8 mouse cellular contexts compared by ENCODE assay signal in genomic region chr5:33270568-33270967, GRCm38 (mm10). TPM values are rescaled to one million over a fixed set of nuclear protein-coding genes. Genes with fewer than 3 reads are reported as not detected.
DNase-seq lines count a peak whose midpoint lies in the region; ATAC-seq and TF ChIP-seq lines count a peak whose summit lies in the region.

No protein-coding gene starts in this region.

- TF ChIP-seq CTCF in intestine, postnatal 0 days (IDR thresholded peaks at IDR 0.05; ENCODE audit: low read depth): peak; percentile 99
- peak; percentile 97 for TF ChIP-seq CTCF in brain, embryonic 14.5 days (IDR thresholded peaks at IDR 0.05; ENCODE audit: borderline replicate concordance, extremely low read depth, insufficient read depth, insufficient read length)
- peak; percentile 96 for TF ChIP-seq CTCF in forebrain, postnatal 0 days (IDR thresholded peaks at IDR 0.05; ENCODE audit: low read depth)

- TF ChIP-seq POLR2A in brain, embryonic 14.5 days (IDR thresholded peaks at IDR 0.05; ENCODE audit: borderline replicate concordance, extremely low read depth, insufficient read depth, insufficient read length, poor library complexity, severe bottlenecking): no peak

- DNase-seq in brain, embryonic 14.5 days (ENCODE audit: low read depth): peak; percentile 79
- peak; percentile 83 for DNase-seq in forebrain, postnatal 0 days
- DNase-seq in limb, embryonic 10.5 days (ENCODE audit: low spot score): peak; percentile 88
- DNase-seq in naive thymus-derived CD4-positive, alpha-beta T cell, adult 2 months (ENCODE audit: low read depth): peak; percentile 93
- peak; percentile 54 for DNase-seq in telencephalon, adult 2 months (ENCODE audit: low read depth, low spot score)

- H3K27ac ChIP-seq in intestine, postnatal 0 days (ENCODE audit: low read depth, low read length): no peak overlapping the region
- H3K27ac ChIP-seq in intestine, embryonic 15.5 days: no peak overlapping the region
- no peak overlapping the region for H3K27ac ChIP-seq in forebrain, postnatal 0 days (ENCODE audit: low read depth, low read length)
- H3K27ac ChIP-seq in limb, embryonic 10.5 days: no peak overlapping the region

- peaks cover 37% of the 10 kb centered on the region for H3K36me3 ChIP-seq in intestine, postnatal 0 days (ENCODE audit: control insufficient read depth, insufficient read depth)
- peaks cover 47% of the 10 kb centered on the region for H3K36me3 ChIP-seq in intestine, embryonic 15.5 days
- peaks cover 44% of the 10 kb centered on the region for H3K36me3 ChIP-seq in forebrain, postnatal 0 days (ENCODE audit: insufficient read depth)
- peaks cover 75% of the 10 kb centered on the region for H3K36me3 ChIP-seq in limb, embryonic 10.5 days

- no peak for ATAC-seq in intestine, postnatal 0 days
- ATAC-seq in intestine, embryonic 15.5 days: no peak
- ATAC-seq in forebrain, postnatal 0 days: no peak
- ATAC-seq in inflammation-experienced regulatory T-cells, adult 6 months: peak; percentile 51

- no peaks in the 10 kb centered on the region for H3K27me3 ChIP-seq in intestine, postnatal 0 days (replicated peaks; ENCODE audit: control insufficient read depth, insufficient read depth, low read length)
- H3K27me3 ChIP-seq in intestine, embryonic 15.5 days (replicated peaks): no peaks in the 10 kb centered on the region
- H3K27me3 ChIP-seq in forebrain, postnatal 0 days (ENCODE audit: insufficient read depth, low read length): no peaks in the 10 kb centered on the region
- H3K27me3 ChIP-seq in limb, embryonic 10.5 days (ENCODE audit: low read depth, poor library complexity, severe bottlenecking): no peaks in the 10 kb centered on the region

- no peak overlapping the region for H3K4me2 ChIP-seq in intestine, postnatal 0 days (replicated peaks; ENCODE audit: low read depth)
- no peak overlapping the region for H3K4me2 ChIP-seq in intestine, embryonic 15.5 days (replicated peaks)
- no peak overlapping the region for H3K4me2 ChIP-seq in forebrain, postnatal 0 days (ENCODE audit: low read depth)

- no peak overlapping the region for H3K4me3 ChIP-seq in intestine, postnatal 0 days (ENCODE audit: low read depth, low read length)
- no peak overlapping the region for H3K4me3 ChIP-seq in intestine, embryonic 15.5 days (replicated peaks)
- no peak overlapping the region for H3K4me3 ChIP-seq in forebrain, postnatal 0 days (ENCODE audit: low read depth, low read length)
- H3K4me3 ChIP-seq in limb, embryonic 10.5 days: no peak overlapping the region

- WGBS in intestine, postnatal 0 days: 5% methylated on average over 5 of the region's 5 CpGs
- WGBS in intestine, embryonic 15.5 days: 11% methylated on average over 5 of the region's 5 CpGs
- WGBS in forebrain, postnatal 0 days: 6% methylated on average over 5 of the region's 5 CpGs
- WGBS in limb, embryonic 10.5 days: 30% methylated on average over 5 of the region's 5 CpGs

- H3K9ac ChIP-seq in intestine, postnatal 0 days (ENCODE audit: low read depth, low read length): no peak overlapping the region
- no peak overlapping the region for H3K9ac ChIP-seq in intestine, embryonic 15.5 days
- H3K9ac ChIP-seq in forebrain, postnatal 0 days: no peak overlapping the region

- H3K9me3 ChIP-seq in intestine, postnatal 0 days (ENCODE audit: control insufficient read depth): no peaks in the 10 kb centered on the region
- no peaks in the 10 kb centered on the region for H3K9me3 ChIP-seq in intestine, embryonic 15.5 days
- no peaks in the 10 kb centered on the region for H3K9me3 ChIP-seq in forebrain, postnatal 0 days (ENCODE audit: low read length)
- H3K9me3 ChIP-seq in limb, embryonic 10.5 days (replicated peaks): no peaks in the 10 kb centered on the region

- H3K4me1 ChIP-seq in intestine, postnatal 0 days (replicated peaks; ENCODE audit: control insufficient read depth, insufficient read depth, low read length): peaks cover 5% of the 10 kb centered on the region; the same call in 1 of the 2 replicates
- peaks cover 33% of the 10 kb centered on the region for H3K4me1 ChIP-seq in intestine, embryonic 15.5 days (replicated peaks)
- H3K4me1 ChIP-seq in forebrain, postnatal 0 days (ENCODE audit: insufficient read depth): peaks cover 16% of the 10 kb centered on the region
- peaks cover 26% of the 10 kb centered on the region for H3K4me1 ChIP-seq in limb, embryonic 10.5 days

RNA-seq across cellular contexts. Expression of gene Ctbp1, which starts 4.2 kb away (rescaled TPM):
- polyA plus RNA-seq in intestine, postnatal 0 days (2015; fragmentation: Nextera tagmentation; extraction: Ambion mirVana): 139 and 141 TPM in 2 replicates
- 275 and 293 TPM in 2 replicates for polyA plus RNA-seq in intestine, embryonic 15.5 days (2015; fragmentation: Nextera tagmentation; extraction: Ambion mirVana)
- polyA plus RNA-seq in brain, embryonic 14.5 days (2012; rRNA removed): 400 and 428 TPM in 2 replicates
- total RNA-seq in forebrain, postnatal 0 days (2014; rRNA removed): 417 and 478 TPM in 2 replicates
- polyA plus RNA-seq in forebrain, postnatal 0 days (2015; fragmentation: Nextera tagmentation; extraction: Ambion mirVana): 350 and 388 TPM in 2 replicates
- polyA plus RNA-seq in inflammation-experienced regulatory T-cells, adult 6 months (2017; shearing (Covaris generic)): 10 to 100 TPM; 24.0 to 31.4 (median 28.0) TPM
- 440 and 473 TPM in 2 replicates for polyA plus RNA-seq in limb, embryonic 10.5 days (2016; fragmentation: Nextera tagmentation; extraction: Ambion mirVana)

RNA-seq across cellular contexts. Expression of gene Spon2, which starts 52.3 kb away (rescaled TPM):
- polyA plus RNA-seq in intestine, postnatal 0 days (2015; fragmentation: Nextera tagmentation; extraction: Ambion mirVana): 43.0 and 45.4 TPM in 2 replicates
- 23.7 and 26.0 TPM in 2 replicates for polyA plus RNA-seq in intestine, embryonic 15.5 days (2015; fragmentation: Nextera tagmentation; extraction: Ambion mirVana)
- 2.8 and 3.8 TPM in 2 replicates for polyA plus RNA-seq in brain, embryonic 14.5 days (2012; rRNA removed)
- 4.3 and 5.1 TPM in 2 replicates for total RNA-seq in forebrain, postnatal 0 days (2014; rRNA removed)
- 2.3 and 2.5 TPM in 2 replicates for polyA plus RNA-seq in forebrain, postnatal 0 days (2015; fragmentation: Nextera tagmentation; extraction: Ambion mirVana)
- not detected for polyA plus RNA-seq in inflammation-experienced regulatory T-cells, adult 6 months (2017; shearing (Covaris generic))
- 2.8 TPM in 2 replicates for polyA plus RNA-seq in limb, embryonic 10.5 days (2016; fragmentation: Nextera tagmentation; extraction: Ambion mirVana)
